Mouse (Mus musculus): ENCODE measurements around the gene Crispld2.

GRCm38 (mm10) chr8:120063326-120063725 is 71.1 kb downstream of the Crispld2 start:
- TF ChIP-seq CTCF (IDR thresholded peaks at IDR 0.05 in 2 of 3, conservative IDR thresholded peaks at IDR 0.05 in 1 of 3; ENCODE audit: control insufficient read depth in 1 of 3, insufficient read depth in 1 of 3, low read depth in 2 of 3, low read length in 3 of 3, poor library complexity in 1 of 3, severe bottlenecking in 1 of 3) (no peak), TCF12 (IDR thresholded peaks at IDR 0.05; ENCODE audit: low read depth, low read length) (no peak), ZNF384 (IDR thresholded peaks at IDR 0.05; ENCODE audit: low read depth, low read length) (no peak), BHLHE40 (IDR thresholded peaks at IDR 0.05; ENCODE audit: borderline replicate concordance, low read depth, low read length) (no peak), ETS1 (IDR thresholded peaks at IDR 0.05; ENCODE audit: low read depth, low read length) (no peak), POLR2AphosphoS5 (IDR thresholded peaks at IDR 0.05; ENCODE audit: borderline replicate concordance, low read depth, low read length) (no peak), SMC3 (IDR thresholded peaks at IDR 0.05; ENCODE audit: low read depth, low read length) (no peak), POLR2A (IDR thresholded peaks at IDR 0.05; ENCODE audit: control insufficient read depth in 1 of 2, insufficient read depth in 1 of 2, low read depth in 1 of 2, low read length in 2 of 2, poor library complexity in 1 of 2) (no peak)

Data from MEL (cell line).